Mouse (Mus musculus): ENCODE results near the gene Olfr675. TPM values are rescaled to one million over a fixed set of nuclear protein-coding genes. Genes with fewer than 3 reads are reported as not detected.

Gene Olfr675
- polyA plus RNA-seq, 1 experiment from 2014 or later: not detected

Other genes starting within 250 kb of the Olfr675 start
- gene Usp17lb, start 185.9 kb downstream of the Olfr675 start, polyA plus RNA-seq (2014; fragmentation: Nextera tagmentation; extraction: Ambion mirVana): not detected in 2 replicates
- not detected in 2 replicates for gene Usp17la, start 171.5 kb downstream of the Olfr675 start, polyA plus RNA-seq (2014; fragmentation: Nextera tagmentation; extraction: Ambion mirVana)
- gene Olfr665, start 150.4 kb downstream of the Olfr675 start, polyA plus RNA-seq (2014; fragmentation: Nextera tagmentation; extraction: Ambion mirVana): not detected in 2 replicates
- 0.08 TPM in 1 of 2 replicates, not detected in the other for gene Olfr666, start 132.5 kb downstream of the Olfr675 start, polyA plus RNA-seq (2014; fragmentation: Nextera tagmentation; extraction: Ambion mirVana)
- not detected in 2 replicates for gene Olfr667, start 107.0 kb downstream of the Olfr675 start, polyA plus RNA-seq (2014; fragmentation: Nextera tagmentation; extraction: Ambion mirVana)
- not detected in 2 replicates for gene Olfr668, start 100.4 kb downstream of the Olfr675 start, polyA plus RNA-seq (2014; fragmentation: Nextera tagmentation; extraction: Ambion mirVana)
- gene Olfr669, start 94.2 kb downstream of the Olfr675 start, polyA plus RNA-seq (2014; fragmentation: Nextera tagmentation; extraction: Ambion mirVana): not detected in 2 replicates
- not detected in 2 replicates for gene Olfr670, start 65.8 kb downstream of the Olfr675 start, polyA plus RNA-seq (2014; fragmentation: Nextera tagmentation; extraction: Ambion mirVana)
- gene Olfr671, start 49.3 kb downstream of the Olfr675 start, polyA plus RNA-seq (2014; fragmentation: Nextera tagmentation; extraction: Ambion mirVana): not detected in 2 replicates
- gene Olfr672, start 26.4 kb downstream of the Olfr675 start, polyA plus RNA-seq (2014; fragmentation: Nextera tagmentation; extraction: Ambion mirVana): 0.22 and 0.36 TPM in 2 replicates
- not detected in 2 replicates for gene Olfr676, start 4.2 kb upstream of the Olfr675 start, polyA plus RNA-seq (2014; fragmentation: Nextera tagmentation; extraction: Ambion mirVana)
- gene Olfr677, start 22.9 kb upstream of the Olfr675 start, polyA plus RNA-seq (2014; fragmentation: Nextera tagmentation; extraction: Ambion mirVana): not detected in 2 replicates
- gene Olfr678, start 36.0 kb upstream of the Olfr675 start, polyA plus RNA-seq (2014; fragmentation: Nextera tagmentation; extraction: Ambion mirVana): not detected in 2 replicates
- 0.06 TPM in 1 of 2 replicates, not detected in the other for gene Olfr679, start 52.7 kb upstream of the Olfr675 start, polyA plus RNA-seq (2014; fragmentation: Nextera tagmentation; extraction: Ambion mirVana)
- gene Olfr680-ps1, start 64.4 kb upstream of the Olfr675 start, polyA plus RNA-seq (2014; fragmentation: Nextera tagmentation; extraction: Ambion mirVana): not detected in 2 replicates
- gene Olfr681, start 88.4 kb upstream of the Olfr675 start, polyA plus RNA-seq (2014; fragmentation: Nextera tagmentation; extraction: Ambion mirVana): 0.18 TPM in 1 of 2 replicates, not detected in the other
- not detected in 2 replicates for gene Olfr683, start 118.6 kb upstream of the Olfr675 start, polyA plus RNA-seq (2014; fragmentation: Nextera tagmentation; extraction: Ambion mirVana)
- gene Olfr684, start 135.2 kb upstream of the Olfr675 start, polyA plus RNA-seq (2014; fragmentation: Nextera tagmentation; extraction: Ambion mirVana): not detected in 2 replicates
- gene Olfr685, start 157.6 kb upstream of the Olfr675 start, polyA plus RNA-seq (2014; fragmentation: Nextera tagmentation; extraction: Ambion mirVana): 0.10 and 0.31 TPM in 2 replicates
- not detected in 2 replicates for gene Olfr686, start 179.0 kb upstream of the Olfr675 start, polyA plus RNA-seq (2014; fragmentation: Nextera tagmentation; extraction: Ambion mirVana)

All from embryonic facial prominence, embryonic 14.5 days (tissue).